Mouse (Mus musculus): ENCODE measurements around the gene Gdf7.

Gene Gdf7

GRCm38 (mm10) chr12:8301841-8302431 lies at the start of gene Gdf7:
Gdf7 (minus strand) TSS chr12:8301954.
- DNase-seq: no peak

GRCm38 (mm10) chr12:8351025-8351903 lies 49.5 kb upstream of the Gdf7 start:
- DNase-seq: no peak

GRCm38 (mm10) chr12:8348733-8349513 lies 47.2 kb upstream of the Gdf7 start:
- no peak for DNase-seq

- no peak for DNase-seq
Measured at GRCm38 (mm10) chr12:8347746-8348462, 46.1 kb upstream of the Gdf7 start.

- no peak for DNase-seq
Measured at GRCm38 (mm10) chr12:8345539-8345938, 43.8 kb upstream of the Gdf7 start.

- no peak for DNase-seq
Measured at GRCm38 (mm10) chr12:8344897-8345296, 43.1 kb upstream of the Gdf7 start.

- DNase-seq: no peak
Measured at GRCm38 (mm10) chr12:8343381-8343780, 41.6 kb upstream of the Gdf7 start.

- DNase-seq: no peak
Measured at GRCm38 (mm10) chr12:8341008-8341407, 39.3 kb upstream of the Gdf7 start.

- DNase-seq: no peak
Measured at GRCm38 (mm10) chr12:8339591-8340319, 38.0 kb upstream of the Gdf7 start.

GRCm38 (mm10) chr12:8338918-8339317 lies 37.2 kb upstream of the Gdf7 start:
- DNase-seq: no peak

- DNase-seq: no peak
Measured at GRCm38 (mm10) chr12:8338491-8338890, 36.7 kb upstream of the Gdf7 start.

- DNase-seq: no peak
Measured at GRCm38 (mm10) chr12:8337286-8338060, 35.7 kb upstream of the Gdf7 start.

- no peak for DNase-seq
Measured at GRCm38 (mm10) chr12:8336601-8337285, 35.0 kb upstream of the Gdf7 start.

- DNase-seq: no peak
Measured at GRCm38 (mm10) chr12:8335503-8335902, 33.7 kb upstream of the Gdf7 start.

- DNase-seq: no peak
Measured at GRCm38 (mm10) chr12:8334261-8334660, 32.5 kb upstream of the Gdf7 start.

GRCm38 (mm10) chr12:8333617-8334016 lies 31.9 kb upstream of the Gdf7 start:
- no peak for DNase-seq

- DNase-seq: no peak
Measured at GRCm38 (mm10) chr12:8332174-8332542, 30.4 kb upstream of the Gdf7 start.

- DNase-seq: no peak
Measured at GRCm38 (mm10) chr12:8331489-8332173, 29.9 kb upstream of the Gdf7 start.

- no peak for DNase-seq
Measured at GRCm38 (mm10) chr12:8329236-8329635, 27.5 kb upstream of the Gdf7 start.

- DNase-seq: no peak
Measured at GRCm38 (mm10) chr12:8327675-8328053, 25.9 kb upstream of the Gdf7 start.
